Mouse (Mus musculus) limb, embryonic 14.5 days (tissue): ENCODE results near the gene Slc35d3. TPM values are rescaled to one million over a fixed set of nuclear protein-coding genes. Genes with fewer than 3 reads are reported as not detected.

Experiments
- ATAC-seq: fragments of 200-750 bp; cut with Nextera tagmentation; 2 replicates; pipeline ENCODE4 v1.8.0; 2017; ENCODE audit warnings: low read depth, moderate number of reproducible peaks, moderate TSS enrichment; ENCODE audit not compliant: low FRiP score
- DNase-seq: peaks from one replicate; pipeline ENCODE4 v3.0.0-alpha.2; 2015; ENCODE audit warnings: low spot score
- H3K27ac ChIP-seq: fragments of 300-500 bp; sonication (generic); replicated peaks from 2 replicates; pipeline ENCODE4 v1.5.1; 2014; ENCODE audit warnings: low read depth, mild to moderate bottlenecking, low read length, moderate library complexity, mixed read lengths
- H3K27me3 ChIP-seq: fragments of 300-500 bp; sonication (generic); 2 replicates; pipeline ENCODE4 v1.6.1; 2014; ENCODE audit warnings: low read length, mixed read lengths; ENCODE audit not compliant: control insufficient read depth, insufficient read depth
- H3K36me3 ChIP-seq: fragments of 300-500 bp; sonication (generic); 2 replicates; pipeline ENCODE4 v1.6.1; 2014; ENCODE audit warnings: mild to moderate bottlenecking, low read length, moderate library complexity, mixed read lengths; ENCODE audit not compliant: control insufficient read depth, insufficient read depth
- H3K4me1 ChIP-seq: fragments of 300-500 bp; sonication (generic); 2 replicates; pipeline ENCODE4 v1.6.1; 2014; ENCODE audit warnings: antibody characterized with exemption, low read length, mixed read lengths; ENCODE audit not compliant: control insufficient read depth, insufficient read depth
- H3K4me2 ChIP-seq: fragments of 300-500 bp; sonication (generic); replicated peaks from 2 replicates; pipeline ENCODE4 v1.6.1; 2014; ENCODE audit warnings: low read depth, mild to moderate bottlenecking, low read length, moderate library complexity; ENCODE audit not compliant: severe bottlenecking
- H3K4me3 ChIP-seq: fragments of 300-500 bp; sonication (generic); replicated peaks from 2 replicates; pipeline ENCODE4 v1.5.1; 2014; ENCODE audit warnings: low read length
- H3K9ac ChIP-seq: fragments of 300-500 bp; sonication (generic); 2 replicates; pipeline ENCODE4 v1.6.1; 2014; ENCODE audit warnings: mild to moderate bottlenecking, low read depth, low read length, moderate library complexity; ENCODE audit not compliant: severe bottlenecking
- H3K9me3 ChIP-seq: fragments of 300-500 bp; sonication (generic); 2 replicates; pipeline ENCODE4 v1.6.1; 2016; ENCODE audit warnings: low read length; ENCODE audit not compliant: control insufficient read depth
- POLR2A ChIP-seq: fragments of 200-500 bp; IDR thresholded peaks from 2 replicates; pipeline ENCODE4 v1.8.0; 2012; ENCODE audit warnings: inconsistent platforms, mild to moderate bottlenecking, moderate library complexity, borderline replicate concordance; ENCODE audit not compliant: insufficient read depth, insufficient read length; ENCODE audit errors: extremely low read depth
- WGBS: fragments of 180-500 bp; shearing (Covaris S2); extraction: QIAGEN DNeasy Blood & Tissue Kit; methylation state at CpG from one replicate; pipeline ENCODE4 v1.1.7; 2014; 5-methylcytosine and 5-hydroxymethylcytosine counted together
- polyA plus RNA-seq, 2 experiments: library from polyadenylated mRNA; depleted of rRNA in 1 of 2; stranded (reverse) in 1 of 2; unstranded in 1 of 2; fragments of >200 nt; fragmentation: Nextera tagmentation in 1 of 2; extraction: Ambion mirVana in 1 of 2; gene quantifications; 2 replicates each; pipeline versions ENCODE4 v1.2.1 to v1.2.3; 2012 to 2014

Gene Slc35d3
- polyA plus RNA-seq, 2 experiments, result 1.4 to 2.3 TPM

DNA sequence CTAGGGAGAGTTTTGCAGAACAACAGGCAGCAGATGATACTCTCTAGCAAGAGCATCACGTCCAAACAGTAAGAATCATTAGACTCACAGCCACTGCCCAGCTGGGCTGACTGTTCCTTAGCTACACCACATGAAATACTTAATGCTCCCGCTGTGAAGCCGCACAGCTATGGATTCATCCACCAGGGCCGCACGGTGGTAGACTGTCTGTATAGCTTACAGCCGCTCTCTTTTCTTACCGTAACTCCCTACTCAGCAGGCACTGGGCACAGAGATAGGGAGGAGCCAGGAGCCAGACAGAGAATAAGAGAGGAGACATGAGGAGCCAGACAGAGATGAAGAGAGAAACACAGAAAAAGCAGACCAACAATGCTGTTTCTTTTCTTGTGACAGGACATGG is 25.4 kb upstream of the Slc35d3 start:
- WGBS, result 78% methylated on average over 7 of the region's 7 CpGs
- H3K4me2 ChIP-seq, result no peak overlapping the region

GRCm38 (mm10) chr10:19875346-19875745 is 24.1 kb upstream of the Slc35d3 start:
- no peak for DNase-seq
- no peaks in the 10 kb centered on the region for H3K36me3 ChIP-seq
- no peak overlapping the region for H3K4me3 ChIP-seq
- no peak overlapping the region for H3K4me2 ChIP-seq
- no peak for ATAC-seq
- no peaks in the 10 kb centered on the region for H3K27me3 ChIP-seq
- H3K27ac ChIP-seq, result no peak overlapping the region
- no peak for TF ChIP-seq POLR2A
- H3K9me3 ChIP-seq, result no peaks in the 10 kb centered on the region
- H3K4me1 ChIP-seq, result no peaks in the 10 kb centered on the region
- H3K9ac ChIP-seq, result no peak overlapping the region
- 83% methylated on average over 5 of the region's 5 CpGs for WGBS

More for the DNA sequence above, 25.4 kb upstream of the Slc35d3 start:
- H3K4me1 ChIP-seq, result no peaks in the 10 kb centered on the region
- no peak for TF ChIP-seq POLR2A
- no peak overlapping the region for H3K4me3 ChIP-seq
- no peaks in the 10 kb centered on the region for H3K27me3 ChIP-seq
- no peaks in the 10 kb centered on the region for H3K36me3 ChIP-seq
- DNase-seq (no peak), ATAC-seq (no peak)
- H3K9ac ChIP-seq, result no peak overlapping the region
- no peaks in the 10 kb centered on the region for H3K9me3 ChIP-seq
- H3K27ac ChIP-seq, result no peak overlapping the region

- peaks cover 23% of the 10 kb centered on the region for H3K27me3 ChIP-seq
- no peak overlapping the region for H3K4me3 ChIP-seq
- no peak overlapping the region for H3K27ac ChIP-seq
- DNase-seq, result no peak
- H3K4me1 ChIP-seq, result 0 out of 2 replicates have a peak, but pooled peaks cover 5% of the 10 kb centered on the region
- TF ChIP-seq POLR2A, result no peak
- no peak overlapping the region for H3K9ac ChIP-seq
- H3K4me2 ChIP-seq, result no peak overlapping the region
- 88% methylated on average over 7 of the region's 7 CpGs for WGBS
- H3K36me3 ChIP-seq, result no peaks in the 10 kb centered on the region
- no peaks in the 10 kb centered on the region for H3K9me3 ChIP-seq
- ATAC-seq, result no peak
Observed at GRCm38 (mm10) chr10:19855597-19856306, 4.5 kb upstream of the Slc35d3 start.

GRCm38 (mm10) chr10:19853609-19854008 is 2.4 kb upstream of the Slc35d3 start:
- TF ChIP-seq POLR2A, result no peak
- Histone ChIP-seq H3K9me3 (no peaks in the 10 kb centered on the region), H3K4me3 (no peak overlapping the region), H3K36me3 (no peaks in the 10 kb centered on the region), H3K27ac (no peak overlapping the region), H3K9ac (no peak overlapping the region), H3K4me2 (no peak overlapping the region), H3K4me1 (0 out of 2 replicates have a peak, but pooled peaks cover 9% of the 10 kb centered on the region), H3K27me3 (peaks cover 45% of the 10 kb centered on the region)
- DNase-seq, result no peak
- ATAC-seq, result no peak
- 47% methylated on average over 2 of the region's 2 CpGs for WGBS

- no peak for TF ChIP-seq POLR2A
- no peak overlapping the region for H3K27ac ChIP-seq
- no peaks in the 10 kb centered on the region for H3K9me3 ChIP-seq
- no peak overlapping the region for H3K4me3 ChIP-seq
- H3K4me1 ChIP-seq, result 0 out of 2 replicates have a peak, but pooled peaks cover 9% of the 10 kb centered on the region
- no peak overlapping the region for H3K4me2 ChIP-seq
- peaks cover 49% of the 10 kb centered on the region for H3K27me3 ChIP-seq
- ATAC-seq, result no peak
- no peaks in the 10 kb centered on the region for H3K36me3 ChIP-seq
- 12% methylated on average over 6 of the region's 6 CpGs for WGBS
- DNase-seq, result no peak
- no peak overlapping the region for H3K9ac ChIP-seq
Observed at GRCm38 (mm10) chr10:19852776-19853175, 1.5 kb upstream of the Slc35d3 start.
